Mouse (Mus musculus): Measurements from ENCODE around the gene Ahcy. TPM values are rescaled to one million over a fixed set of nuclear protein-coding genes. Genes with fewer than 3 reads are reported as not detected.

The Ahcy gene
- polyA plus RNA-seq (2017; shearing (Covaris generic)), result 10 to 100 TPM; 35.6 to 39.2 TPM

DNA sequence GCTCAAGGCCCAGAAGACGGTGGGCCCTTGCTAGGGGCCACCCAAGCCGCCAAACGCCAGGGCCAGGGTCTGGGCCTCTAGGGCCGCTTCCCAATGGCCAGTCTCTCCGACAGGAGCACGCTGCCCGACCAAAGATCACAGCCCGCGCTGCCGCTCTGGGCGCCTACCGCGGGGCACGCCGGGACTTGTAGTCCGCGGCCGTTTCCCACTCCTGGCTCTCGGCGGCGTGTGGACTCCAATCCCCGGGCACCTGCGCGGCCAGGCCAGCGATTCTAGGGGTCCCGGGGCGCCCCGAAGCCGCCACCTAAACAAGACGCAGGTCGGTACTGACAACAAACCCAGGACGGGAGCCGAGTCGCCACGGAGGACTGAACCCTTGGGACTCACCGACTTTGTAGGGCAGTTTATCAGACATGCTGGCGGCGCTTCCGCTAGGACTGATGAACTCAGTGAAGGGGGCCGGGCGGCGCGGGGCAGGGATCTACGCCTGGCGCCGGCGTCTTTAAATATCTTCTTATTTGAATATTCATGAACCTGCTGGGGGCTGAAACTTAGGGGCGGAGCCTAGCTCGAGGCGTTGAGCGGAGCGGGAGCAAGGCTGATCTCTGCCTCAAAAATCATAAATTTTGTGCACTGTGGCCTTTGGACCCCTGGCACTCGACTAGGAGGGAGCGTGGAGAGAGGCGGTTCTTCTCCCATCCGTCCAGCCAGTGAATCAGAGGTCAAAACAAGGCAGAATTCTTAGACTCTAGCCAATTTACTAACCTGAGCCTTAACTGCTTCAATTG, at the start of gene Ahcy:
Gene Ahcy, minus strand, starts transcription at position 520 of the 788 bp plus-strand sequence.

GRCm38 (mm10) chr2:155018251-155018755, 56.0 kb downstream of the Ahcy start, which contains the start of gene Gm14226:
Gene Gm14226, plus strand, starts transcription at chr2:155018266.

Other genes starting within 250 kb of the Ahcy start
- gene Eif2s2, start 181.6 kb downstream of the Ahcy start, polyA plus RNA-seq (2017; shearing (Covaris generic)), result 10 to 100 TPM; 50.1 to 71.0 TPM
- gene Gm14226, start 56.2 kb downstream of the Ahcy start, polyA plus RNA-seq (2017; shearing (Covaris generic)), result under 1 TPM in 1 of 2 experiments, not detected in 1; 0.18 TPM
- 10 to 100 TPM; 78.6 to 80.7 TPM for gene Itch, start 59.0 kb upstream of the Ahcy start, polyA plus RNA-seq (2017; shearing (Covaris generic))
- 100 to 1,000 TPM; 333 to 354 TPM for gene Dynlrb1, start 162.0 kb upstream of the Ahcy start, polyA plus RNA-seq (2017; shearing (Covaris generic))
- gene Map1lc3a, start 201.8 kb upstream of the Ahcy start, polyA plus RNA-seq (2017; shearing (Covaris generic)), result 10 to 100 TPM; 14.2 to 14.8 TPM